ENCODE assay signal across 7 mouse cellular contexts in genomic region chr13:23683755-23684281, GRCm38 (mm10). TPM values are rescaled to one million over a fixed set of nuclear protein-coding genes. Genes with fewer than 3 reads are reported as not detected.
A peak's percentile ranks its signal among the peaks of the same experiment; 100 is the strongest.
DNase-seq lines count a peak whose midpoint lies in the region; ATAC-seq lines count a peak whose summit lies in the region.

TSS of gene Hist1h2ac (minus strand) at chr13:23683948.
TSS of gene Hist1h2bc (plus strand) at chr13:23684199.

- peak; percentile 98 for ATAC-seq in intestine, embryonic 14.5 days (replicated peaks; ENCODE audit: low FRiP score, low TSS enrichment, low read depth)

- no peaks in the 10 kb centered on the region for H3K36me3 ChIP-seq in intestine, embryonic 14.5 days (ENCODE audit: control insufficient read depth, insufficient read depth, low read length)

- no peaks in the 10 kb centered on the region for H3K9me3 ChIP-seq in intestine, embryonic 14.5 days (ENCODE audit: control insufficient read depth, low read length)

- peak; percentile 72 to 85 for DNase-seq in adrenal gland, adult 18-20 months (ENCODE audit: low spot score in 2 of 2)
- peak; percentile 96 for DNase-seq in embryo, embryonic 11 days
- peak; percentile 68 for DNase-seq in gastrocnemius, postnatal 25 days
- DNase-seq in intestine, embryonic 14.5 days (ENCODE audit: low spot score) = peak; percentile 94
- DNase-seq in left cerebral cortex, postnatal 14 days (ENCODE audit: low spot score in 2 of 2) = peak; percentile 92 to 98
- DNase-seq in mesoderm, embryonic 11.5 days (ENCODE audit: low read depth, low spot score) = peak; percentile 95
- peak; percentile 74 to 89 for DNase-seq in right cerebral cortex, postnatal 36 days (ENCODE audit: low spot score in 2 of 2)

- 0% methylated on average over 32 of the region's 32 CpGs for WGBS in intestine, embryonic 14.5 days

- H3K4me2 ChIP-seq in intestine, embryonic 14.5 days (ENCODE audit: low read length) = peak within 1 kb of the TSS; percentile 72

- intact Hi-C loops in left cerebral cortex, postnatal 14 days (cut with DNase I) = loop anchor here (1.0 to 10.0 kb wide), 3 partner anchors 14 to 1639 kb away; partner anchors contain the start of genes Hist1h1e, Hist1h2ag, Hist1h2bj and Hist1h4c

- H3K27me3 ChIP-seq in intestine, embryonic 14.5 days (replicated peaks; ENCODE audit: control insufficient read depth, insufficient read depth, low read length) = no peaks in the 10 kb centered on the region

- peak within 1 kb of the TSS; percentile 46 for H3K4me3 ChIP-seq in intestine, embryonic 14.5 days (ENCODE audit: low read depth, low read length)

- H3K27ac ChIP-seq in intestine, embryonic 14.5 days (ENCODE audit: low read depth) = peak within 1 kb of the TSS; percentile 99

- peak within 1 kb of the TSS; percentile 82 for H3K9ac ChIP-seq in intestine, embryonic 14.5 days (ENCODE audit: low read length)

- H3K4me1 ChIP-seq in intestine, embryonic 14.5 days (replicated peaks; ENCODE audit: control insufficient read depth, insufficient read depth, low read length) = peaks cover 4% of the 10 kb centered on the region; the same call in 1 of the 2 replicates

RNA-seq across cellular contexts. Expression of gene Hist1h2ac, which starts in this region (rescaled TPM):
- total RNA-seq in adrenal gland, adult 18-20 months (2021) = 1 to 10 TPM; 2.0 to 2.2 TPM
- total RNA-seq in gastrocnemius, postnatal 25 days (2021) = 1 to 10 TPM in 1 of 2 experiments, under 1 TPM in 1; 0.84 to 2.0 TPM
- 1.4 and 1.6 TPM in 2 replicates for polyA plus RNA-seq in intestine, embryonic 14.5 days (2014; fragmentation: Nextera tagmentation; extraction: Ambion mirVana)
- total RNA-seq in left cerebral cortex, postnatal 14 days (2021) = 1 to 10 TPM; 1.9 to 2.0 TPM

RNA-seq across cellular contexts. Expression of gene Hist1h2bc, which starts in this region (rescaled TPM):
- total RNA-seq in adrenal gland, adult 18-20 months (2021) = 100 to 1,000 TPM; 115 to 172 TPM
- 10 to 100 TPM; 67.0 to 81.6 TPM for total RNA-seq in gastrocnemius, postnatal 25 days (2021)
- polyA plus RNA-seq in intestine, embryonic 14.5 days (2014; fragmentation: Nextera tagmentation; extraction: Ambion mirVana) = 46.3 and 57.5 TPM in 2 replicates
- 10 to 100 TPM; 25.0 to 27.3 TPM for total RNA-seq in left cerebral cortex, postnatal 14 days (2021)

Comparison
In these comparisons a context has a peak if more than half of its experiments do, and no peak if none do; other contexts are left out.
1. Peak in every context shown above with its lines: DNase-seq, ATAC-seq, H3K4me3 ChIP-seq and H3K27ac ChIP-seq.